Mouse (Mus musculus) liver, postnatal 0 days (tissue): Measurements from ENCODE around the gene Gadd45b. TPM values are rescaled to one million over a fixed set of nuclear protein-coding genes. Genes with fewer than 3 reads are reported as not detected.

ENCODE experiments used
- ATAC-seq: fragments of 200-750 bp; cut with Nextera tagmentation; 2 replicates; pipeline ENCODE4 v1.8.0; 2017; ENCODE audit warnings: mild to moderate bottlenecking, moderate library complexity
- DNase-seq: peaks from one replicate; pipeline ENCODE4 v3.0.0-alpha.2; 2016
- H3K27ac ChIP-seq: fragments of 300-500 bp; sonication (generic); 2 replicates; pipeline ENCODE4 v1.5.1; 2014; ENCODE audit warnings: antibody characterized with exemption, moderate library complexity, mild to moderate bottlenecking, low read depth
- H3K27me3 ChIP-seq: fragments of 300-500 bp; sonication (generic); 2 replicates; pipeline ENCODE4 v1.6.1; 2014; ENCODE audit warnings: low read length, control low read depth, mixed read lengths; ENCODE audit not compliant: insufficient read depth
- H3K36me3 ChIP-seq: fragments of 300-500 bp; sonication (generic); replicated peaks from 2 replicates; pipeline ENCODE4 v1.6.1; 2014; ENCODE audit warnings: mild to moderate bottlenecking, control low read depth, low read length, moderate library complexity, mixed read lengths; ENCODE audit not compliant: insufficient read depth
- H3K4me1 ChIP-seq: fragments of 300-500 bp; sonication (generic); 2 replicates; pipeline ENCODE4 v1.6.1; 2014; ENCODE audit warnings: antibody characterized with exemption, mild to moderate bottlenecking, control low read depth; ENCODE audit not compliant: insufficient read depth
- H3K4me2 ChIP-seq: fragments of 300-500 bp; sonication (generic); 2 replicates; pipeline ENCODE4 v1.6.1; 2014; ENCODE audit warnings: low read depth, mild to moderate bottlenecking, low read length, moderate library complexity, mixed read lengths
- H3K4me3 ChIP-seq: fragments of 300-500 bp; sonication (generic); 2 replicates; pipeline ENCODE4 v1.5.1; 2014; ENCODE audit warnings: low read depth, low read length
- H3K9ac ChIP-seq: fragments of 300-500 bp; sonication (generic); replicated peaks from 2 replicates; pipeline ENCODE4 v1.6.1; 2014; ENCODE audit warnings: mild to moderate bottlenecking, moderate library complexity
- H3K9me3 ChIP-seq: fragments of 300-500 bp; sonication (generic); 2 replicates; pipeline ENCODE4 v1.6.1; 2016; ENCODE audit warnings: mild to moderate bottlenecking, control low read depth, low read length, mixed read lengths
- CTCF ChIP-seq: sonication (generic); IDR thresholded peaks from 2 replicates; pipeline ENCODE4 v1.5.1; 2016; ENCODE audit warnings: antibody characterized with exemption, low read depth
- EP300 ChIP-seq: IDR thresholded peaks from 2 replicates; pipeline ENCODE4 v1.6.1; 2016; ENCODE audit warnings: antibody characterized with exemption, low read depth, mild to moderate bottlenecking
- WGBS: fragments of 180-500 bp; shearing (Covaris S2); extraction: QIAGEN DNeasy Blood & Tissue Kit; methylation state at CpG from one replicate; pipeline ENCODE4 v1.1.7; 2014; ENCODE audit not compliant: insufficient replicate concordance; 5-methylcytosine and 5-hydroxymethylcytosine counted together
- polyA plus RNA-seq: library from polyadenylated mRNA; unstranded; fragments of >200 nt; fragmentation: Nextera tagmentation; extraction: Ambion mirVana; gene quantifications from 2 replicates; pipeline ENCODE4 v1.2.1, GENCODE M21; 2015

Gene Gadd45b
- polyA plus RNA-seq, 1 experiment from 2014 or later: 18.7 TPM

DNA sequence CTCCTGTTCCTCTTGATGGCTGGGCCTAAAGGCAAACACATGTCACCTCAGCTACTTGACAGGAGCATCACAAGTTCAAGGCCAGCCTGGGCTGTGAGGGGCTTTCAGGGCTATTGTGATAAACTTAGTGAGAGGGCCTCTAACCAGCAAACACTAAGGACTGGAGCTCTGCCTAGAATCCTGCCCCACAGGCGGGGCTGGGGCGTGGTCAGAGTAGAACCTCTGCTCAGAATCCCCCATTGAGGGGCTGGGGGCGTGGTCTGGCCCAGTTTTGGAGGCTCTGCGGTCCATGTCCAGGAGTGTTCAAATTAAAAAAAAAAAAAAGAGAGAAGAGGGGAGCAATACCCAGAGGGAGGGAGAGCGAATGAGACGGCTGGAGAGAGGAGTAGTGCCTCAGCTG, 34.2 kb upstream of the Gadd45b start:
- DNase-seq: no peak
- TF ChIP-seq EP300 (no peak), CTCF (no peak)

DNA sequence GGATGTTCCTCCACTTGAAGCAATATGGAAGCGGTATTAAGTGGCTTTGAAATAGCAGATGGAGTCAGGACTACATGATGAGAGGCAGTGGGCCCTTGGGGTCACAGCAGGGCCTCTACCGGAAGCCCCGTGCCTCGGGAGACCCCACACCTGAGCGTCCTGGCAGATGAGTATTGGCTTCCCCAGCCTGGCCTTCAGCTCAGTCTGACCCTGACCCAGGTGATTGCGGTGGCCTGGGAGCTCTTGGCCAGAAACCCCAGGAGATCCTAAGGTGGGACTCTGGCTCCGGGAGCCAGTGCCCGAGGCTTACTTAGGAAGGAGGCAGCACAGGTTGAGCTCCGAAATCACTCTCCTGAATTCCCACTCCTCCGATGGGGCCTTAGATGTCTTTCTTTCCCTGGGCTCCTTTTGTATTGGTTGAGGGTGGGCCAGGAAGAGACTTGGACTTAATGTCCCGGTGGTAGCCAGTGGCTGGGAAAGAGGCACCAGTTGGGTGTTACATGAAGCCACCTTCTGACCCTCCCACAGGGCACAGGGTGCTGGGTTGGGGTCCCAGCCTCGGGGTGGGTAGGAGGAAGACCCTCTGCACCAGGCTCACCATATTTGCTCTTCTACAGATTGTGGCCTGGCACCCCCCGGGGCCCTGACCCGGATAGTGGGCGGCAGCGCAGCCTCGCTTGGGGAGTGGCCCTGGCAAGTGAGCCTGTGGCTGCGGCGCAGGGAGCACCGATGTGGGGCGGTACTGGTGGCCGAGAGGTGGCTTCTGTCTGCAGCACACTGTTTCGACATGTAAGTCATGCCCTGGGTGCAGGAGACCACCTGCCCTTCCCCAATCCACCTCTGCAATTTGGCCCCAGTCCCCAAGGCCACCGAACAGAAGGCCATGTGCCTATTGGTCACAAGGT, 33.0 kb upstream of the Gadd45b start:
- no peak overlapping the region for H3K9ac ChIP-seq
- no peak overlapping the region for H3K4me2 ChIP-seq
- no peaks in the 10 kb centered on the region for H3K27me3 ChIP-seq
- peaks cover 12% of the 10 kb centered on the region; the same call in 1 of the 2 replicates for H3K36me3 ChIP-seq
- TF ChIP-seq EP300 (no peak), CTCF (no peak)
- DNase-seq (no peak), ATAC-seq (no peak)
- H3K4me1 ChIP-seq: peaks cover 15% of the 10 kb centered on the region
- no peak overlapping the region for H3K27ac ChIP-seq
- H3K4me3 ChIP-seq: no peak overlapping the region
- WGBS: 69% methylated on average over 24 of the region's 24 CpGs
- H3K9me3 ChIP-seq: no peaks in the 10 kb centered on the region

More for the DNA sequence above, 34.2 kb upstream of the Gadd45b start:
- 83% methylated on average over 6 of the region's 6 CpGs for WGBS
- H3K9ac ChIP-seq: no peak overlapping the region
- peaks cover 12% of the 10 kb centered on the region; the same call in 1 of the 2 replicates for H3K36me3 ChIP-seq
- no peak overlapping the region for H3K27ac ChIP-seq
- ATAC-seq: no peak
- no peaks in the 10 kb centered on the region for H3K9me3 ChIP-seq
- no peak overlapping the region for H3K4me3 ChIP-seq
- H3K4me2 ChIP-seq: no peak overlapping the region
- peaks cover 13% of the 10 kb centered on the region for H3K4me1 ChIP-seq
- no peaks in the 10 kb centered on the region for H3K27me3 ChIP-seq

GRCm38 (mm10) chr10:80897861-80898510, 31.9 kb upstream of the Gadd45b start:
- DNase-seq (no peak), ATAC-seq (no peak)
- Histone ChIP-seq H3K27ac (no peak overlapping the region), H3K9me3 (no peaks in the 10 kb centered on the region), H3K36me3 (peaks cover 14% of the 10 kb centered on the region; the same call in 1 of the 2 replicates), H3K9ac (no peak overlapping the region), H3K4me3 (no peak overlapping the region), H3K4me2 (no peak overlapping the region), H3K27me3 (no peaks in the 10 kb centered on the region), H3K4me1 (peaks cover 15% of the 10 kb centered on the region)
- whole genome bisulfite sequencing: 58% methylated on average over 41 of the region's 41 CpGs
- TF ChIP-seq CTCF (no peak), EP300 (no peak)

DNA sequence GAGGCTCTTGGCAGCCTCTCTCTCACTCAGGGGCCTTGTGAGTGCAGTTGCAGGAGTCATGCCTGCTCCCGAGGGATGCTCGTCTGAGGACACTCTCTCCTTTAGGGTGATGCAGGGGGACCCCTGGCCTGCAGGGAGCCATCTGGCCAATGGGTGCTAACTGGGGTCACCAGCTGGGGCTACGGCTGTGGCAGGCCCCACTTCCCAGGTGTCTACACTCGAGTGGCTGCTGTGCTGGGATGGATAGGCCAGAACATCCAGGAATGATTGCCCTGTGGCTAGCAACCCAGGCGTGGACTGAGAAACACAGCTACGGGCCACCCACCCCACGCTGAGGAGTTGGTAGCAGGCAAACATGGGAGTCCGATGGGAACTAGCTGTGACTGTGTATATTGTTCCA, 30.8 kb upstream of the Gadd45b start:
- Histone ChIP-seq H3K4me1 (peaks cover 15% of the 10 kb centered on the region), H3K9me3 (no peaks in the 10 kb centered on the region), H3K9ac (no peak overlapping the region), H3K36me3 (peaks cover 21% of the 10 kb centered on the region), H3K27me3 (no peaks in the 10 kb centered on the region), H3K4me3 (no peak overlapping the region), H3K4me2 (peak overlapping the region; percentile 99; the same call in 1 of the 2 replicates), H3K27ac (no peak overlapping the region)
- DNase-seq (no peak), ATAC-seq (no peak)
- TF ChIP-seq EP300: no peak
- TF ChIP-seq CTCF: no peak
- WGBS: 89% methylated on average over 8 of the region's 8 CpGs

GRCm38 (mm10) chr10:80899591-80900317, 30.1 kb upstream of the Gadd45b start:
- DNase-seq: no peak
- peaks cover 27% of the 10 kb centered on the region for H3K36me3 ChIP-seq
- WGBS: 11% methylated on average over 25 of the region's 25 CpGs

More at GRCm38 (mm10) chr10:80899591-80900317, 30.1 kb upstream of the Gadd45b start:
- TF ChIP-seq EP300 (no peak), CTCF (no peak)
- Histone ChIP-seq H3K4me3 (peak overlapping the region; percentile 98), H3K4me1 (peaks cover 15% of the 10 kb centered on the region), H3K27ac (peak overlapping the region; percentile 90), H3K9me3 (no peaks in the 10 kb centered on the region), H3K4me2 (peak overlapping the region; percentile 99), H3K9ac (peak overlapping the region; percentile 89), H3K27me3 (no peaks in the 10 kb centered on the region)
- ATAC-seq: no peak
